Mouse (Mus musculus) limb, embryonic 14.5 days (tissue): ENCODE results near the gene Pyroxd1. TPM values are rescaled to one million over a fixed set of nuclear protein-coding genes. Genes with fewer than 3 reads are reported as not detected.
A peak's percentile ranks its signal among the peaks of the same experiment; 100 is the strongest.

Source experiments
- ATAC-seq: fragments of 200-750 bp; cut with Nextera tagmentation; 2 replicates; pipeline ENCODE4 v1.8.0; 2017; ENCODE audit warnings: low read depth, moderate number of reproducible peaks, moderate TSS enrichment; ENCODE audit not compliant: low FRiP score
- DNase-seq: peaks from one replicate; pipeline ENCODE4 v3.0.0-alpha.2; 2015; ENCODE audit warnings: low spot score
- H3K27ac ChIP-seq: fragments of 300-500 bp; sonication (generic); replicated peaks from 2 replicates; pipeline ENCODE4 v1.5.1; 2014; ENCODE audit warnings: low read depth, mild to moderate bottlenecking, low read length, moderate library complexity, mixed read lengths
- H3K27me3 ChIP-seq: fragments of 300-500 bp; sonication (generic); 2 replicates; pipeline ENCODE4 v1.6.1; 2014; ENCODE audit warnings: low read length, mixed read lengths; ENCODE audit not compliant: control insufficient read depth, insufficient read depth
- H3K36me3 ChIP-seq: fragments of 300-500 bp; sonication (generic); 2 replicates; pipeline ENCODE4 v1.6.1; 2014; ENCODE audit warnings: mild to moderate bottlenecking, low read length, moderate library complexity, mixed read lengths; ENCODE audit not compliant: control insufficient read depth, insufficient read depth
- H3K4me1 ChIP-seq: fragments of 300-500 bp; sonication (generic); 2 replicates; pipeline ENCODE4 v1.6.1; 2014; ENCODE audit warnings: antibody characterized with exemption, low read length, mixed read lengths; ENCODE audit not compliant: control insufficient read depth, insufficient read depth
- H3K4me2 ChIP-seq: fragments of 300-500 bp; sonication (generic); replicated peaks from 2 replicates; pipeline ENCODE4 v1.6.1; 2014; ENCODE audit warnings: low read depth, mild to moderate bottlenecking, low read length, moderate library complexity; ENCODE audit not compliant: severe bottlenecking
- H3K4me3 ChIP-seq: fragments of 300-500 bp; sonication (generic); replicated peaks from 2 replicates; pipeline ENCODE4 v1.5.1; 2014; ENCODE audit warnings: low read length
- H3K9ac ChIP-seq: fragments of 300-500 bp; sonication (generic); 2 replicates; pipeline ENCODE4 v1.6.1; 2014; ENCODE audit warnings: mild to moderate bottlenecking, low read depth, low read length, moderate library complexity; ENCODE audit not compliant: severe bottlenecking
- H3K9me3 ChIP-seq: fragments of 300-500 bp; sonication (generic); 2 replicates; pipeline ENCODE4 v1.6.1; 2016; ENCODE audit warnings: low read length; ENCODE audit not compliant: control insufficient read depth
- POLR2A ChIP-seq: fragments of 200-500 bp; IDR thresholded peaks from 2 replicates; pipeline ENCODE4 v1.8.0; 2012; ENCODE audit warnings: inconsistent platforms, mild to moderate bottlenecking, moderate library complexity, borderline replicate concordance; ENCODE audit not compliant: insufficient read depth, insufficient read length; ENCODE audit errors: extremely low read depth
- WGBS: fragments of 180-500 bp; shearing (Covaris S2); extraction: QIAGEN DNeasy Blood & Tissue Kit; methylation state at CpG from one replicate; pipeline ENCODE4 v1.1.7; 2014; 5-methylcytosine and 5-hydroxymethylcytosine counted together
- polyA plus RNA-seq, 2 experiments: library from polyadenylated mRNA; depleted of rRNA in 1 of 2; stranded (reverse) in 1 of 2; unstranded in 1 of 2; fragments of >200 nt; fragmentation: Nextera tagmentation in 1 of 2; extraction: Ambion mirVana in 1 of 2; gene quantifications; 2 replicates each; pipeline versions ENCODE4 v1.2.1 to v1.2.3; 2012 to 2014

Gene Pyroxd1
- polyA plus RNA-seq, 2 experiments, result 9.7 to 15.1 TPM

- H3K4me3 ChIP-seq, result no peak overlapping the region
- TF ChIP-seq POLR2A, result no peak
- 65% methylated on average over 9 of the region's 9 CpGs for WGBS
- peaks cover 68% of the 10 kb centered on the region for H3K36me3 ChIP-seq
- no peaks in the 10 kb centered on the region for H3K27me3 ChIP-seq
- no peaks in the 10 kb centered on the region for H3K4me1 ChIP-seq
- H3K9me3 ChIP-seq, result no peaks in the 10 kb centered on the region
- ATAC-seq (peak; percentile 20; the same call in 1 of the 2 replicates), DNase-seq (no peak)
- H3K27ac ChIP-seq, result no peak overlapping the region
- H3K9ac ChIP-seq, result no peak overlapping the region
- H3K4me2 ChIP-seq, result no peak overlapping the region
Measured at GRCm38 (mm10) chr6:142363019-142363576, 17.6 kb downstream of the Pyroxd1 start.

GRCm38 (mm10) chr6:142365742-142366472 lies 20.5 kb downstream of the Pyroxd1 start:
- DNase-seq (no peak), ATAC-seq (no peak)
- Histone ChIP-seq H3K27ac (no peak overlapping the region), H3K36me3 (peaks cover 52% of the 10 kb centered on the region), H3K4me2 (no peak overlapping the region), H3K27me3 (no peaks in the 10 kb centered on the region), H3K4me1 (no peaks in the 10 kb centered on the region), H3K9me3 (no peaks in the 10 kb centered on the region), H3K4me3 (no peak overlapping the region), H3K9ac (no peak overlapping the region)
- WGBS, result 82% methylated on average over 8 of the region's 8 CpGs
- no peak for TF ChIP-seq POLR2A

GRCm38 (mm10) chr6:142366473-142367018 lies 21.1 kb downstream of the Pyroxd1 start:
- H3K9me3 ChIP-seq, result no peaks in the 10 kb centered on the region
- no peaks in the 10 kb centered on the region for H3K27me3 ChIP-seq
- H3K4me1 ChIP-seq, result no peaks in the 10 kb centered on the region
- no peak for DNase-seq
- no peak overlapping the region for H3K4me2 ChIP-seq
- no peak overlapping the region for H3K9ac ChIP-seq
- no peak overlapping the region for H3K4me3 ChIP-seq
- no peak for TF ChIP-seq POLR2A
- 89% methylated on average over 10 of the region's 10 CpGs for WGBS
- H3K36me3 ChIP-seq, result peaks cover 47% of the 10 kb centered on the region
- ATAC-seq, result no peak
- H3K27ac ChIP-seq, result no peak overlapping the region

- no peak overlapping the region for H3K27ac ChIP-seq
- no peak for TF ChIP-seq POLR2A
- ATAC-seq (no peak), DNase-seq (no peak)
- no peaks in the 10 kb centered on the region for H3K9me3 ChIP-seq
- H3K4me3 ChIP-seq, result no peak overlapping the region
- H3K4me1 ChIP-seq, result no peaks in the 10 kb centered on the region
- no peak overlapping the region for H3K4me2 ChIP-seq
- no peak overlapping the region for H3K9ac ChIP-seq
- H3K27me3 ChIP-seq, result no peaks in the 10 kb centered on the region
- H3K36me3 ChIP-seq, result peaks cover 42% of the 10 kb centered on the region
- WGBS, result 90% methylated on average over 3 of the region's 3 CpGs
Measured at GRCm38 (mm10) chr6:142367565-142367964, 22.1 kb downstream of the Pyroxd1 start.

- WGBS, result 80% methylated on average over 3 of the region's 3 CpGs
- Histone ChIP-seq H3K36me3 (peaks cover 39% of the 10 kb centered on the region), H3K4me3 (no peak overlapping the region), H3K9ac (no peak overlapping the region), H3K9me3 (no peaks in the 10 kb centered on the region), H3K27ac (no peak overlapping the region), H3K4me2 (no peak overlapping the region), H3K4me1 (no peaks in the 10 kb centered on the region), H3K27me3 (no peaks in the 10 kb centered on the region)
- no peak for TF ChIP-seq POLR2A
- ATAC-seq (no peak), DNase-seq (no peak)
Measured at GRCm38 (mm10) chr6:142369568-142369967, 24.1 kb downstream of the Pyroxd1 start.
